Mouse (Mus musculus): ENCODE data around the gene Zscan10. TPM values are rescaled to one million over a fixed set of nuclear protein-coding genes. Genes with fewer than 3 reads are reported as not detected.

Gene Zscan10
- polyA plus RNA-seq, 1 experiment from 2014 or later, result not detected

DNA sequence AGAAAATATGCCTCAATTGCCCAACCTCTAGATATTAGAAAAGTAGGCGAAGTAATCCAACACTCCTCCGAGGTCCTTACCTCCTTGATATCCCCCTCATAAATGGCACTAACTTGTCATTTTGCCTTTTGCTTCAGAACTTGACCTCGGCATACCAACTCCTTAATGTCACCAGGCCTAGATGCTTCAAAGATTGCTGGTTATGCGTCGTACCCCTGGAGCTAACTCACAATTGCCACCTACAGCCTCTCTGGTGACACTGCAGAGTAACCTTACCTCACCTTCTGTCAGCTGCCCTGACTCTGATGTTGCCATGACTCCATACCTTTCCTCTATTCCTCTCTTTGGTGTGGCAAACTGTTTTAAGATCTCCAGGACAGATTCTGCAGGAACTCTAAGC, 33.9 kb upstream of the Zscan10 start:
- Histone ChIP-seq H3K36me3 (ENCODE audit: poor library complexity, severe bottlenecking) (no peaks in the 10 kb centered on the region), H3K4me1 (peaks cover 20% of the 10 kb centered on the region), H3K27me3 (no peaks in the 10 kb centered on the region), H3K4me2 (no peak overlapping the region), H3K4me3 (no peak overlapping the region), H3K9ac (no peak overlapping the region), H3K9me3 (replicated peaks) (no peaks in the 10 kb centered on the region), H3K27ac (no peak overlapping the region)
- WGBS, result 62% methylated on average over 5 of the region's 5 CpGs
- ATAC-seq, result no peak

DNA sequence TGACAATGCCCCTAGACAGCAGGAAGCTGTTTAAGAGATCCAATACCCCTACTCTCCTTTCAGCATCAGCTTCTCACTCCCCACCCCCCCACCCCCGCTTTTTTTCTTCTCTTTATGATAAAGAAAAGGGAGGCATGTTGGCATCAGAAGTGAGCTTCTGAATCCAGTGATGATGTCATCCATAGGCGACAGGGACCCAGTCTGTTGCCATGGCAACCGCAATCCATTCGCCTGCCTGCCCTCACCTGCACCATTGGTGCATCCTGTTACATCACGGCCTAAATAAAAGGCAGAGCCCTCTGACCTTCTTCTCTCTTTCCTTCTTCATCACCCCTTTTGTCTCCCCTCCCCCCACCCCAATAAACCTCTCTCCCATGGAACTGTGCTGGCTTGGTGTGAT, 32.3 kb upstream of the Zscan10 start:
- no peak overlapping the region for H3K27ac ChIP-seq
- H3K4me1 ChIP-seq, result peaks cover 10% of the 10 kb centered on the region
- H3K36me3 ChIP-seq (ENCODE audit: poor library complexity, severe bottlenecking), result peaks cover 13% of the 10 kb centered on the region; the same call in 1 of the 2 replicates
- no peak overlapping the region for H3K4me3 ChIP-seq
- no peak overlapping the region for H3K4me2 ChIP-seq
- H3K9me3 ChIP-seq (replicated peaks), result no peaks in the 10 kb centered on the region
- 35% methylated on average over 5 of the region's 5 CpGs for WGBS
- H3K27me3 ChIP-seq, result no peaks in the 10 kb centered on the region
- no peak for ATAC-seq
- no peak overlapping the region for H3K9ac ChIP-seq

DNA sequence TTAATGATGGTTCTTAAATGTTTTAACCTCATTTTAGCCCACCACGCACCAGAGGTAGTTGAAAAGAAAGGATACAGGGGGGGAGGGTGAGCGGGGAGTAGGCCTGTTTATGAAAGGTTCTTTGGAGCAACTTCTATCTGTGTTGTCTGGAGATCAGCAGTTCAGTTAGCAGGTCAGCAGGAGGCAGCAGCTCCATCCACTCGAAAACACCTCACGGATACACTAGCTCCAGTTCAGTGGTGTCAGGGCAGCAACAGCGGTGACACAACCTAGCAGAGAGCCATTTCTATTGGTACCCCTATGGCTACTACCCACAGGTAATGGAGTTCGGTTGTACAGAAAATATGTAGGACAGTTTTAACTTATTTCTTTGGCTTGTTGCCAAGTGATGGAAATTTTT, 30.6 kb upstream of the Zscan10 start:
- H3K9me3 ChIP-seq (replicated peaks), result no peaks in the 10 kb centered on the region
- peak; percentile 43 for ATAC-seq
- no peak overlapping the region for H3K9ac ChIP-seq
- WGBS, result 44% methylated on average over 6 of the region's 6 CpGs
- H3K4me1 ChIP-seq, result peaks cover 4% of the 10 kb centered on the region
- H3K27me3 ChIP-seq, result no peaks in the 10 kb centered on the region
- peaks cover 29% of the 10 kb centered on the region for H3K36me3 ChIP-seq (ENCODE audit: poor library complexity, severe bottlenecking)
- no peak overlapping the region for H3K4me3 ChIP-seq
- no peak overlapping the region for H3K4me2 ChIP-seq
- H3K27ac ChIP-seq, result no peak overlapping the region

DNA sequence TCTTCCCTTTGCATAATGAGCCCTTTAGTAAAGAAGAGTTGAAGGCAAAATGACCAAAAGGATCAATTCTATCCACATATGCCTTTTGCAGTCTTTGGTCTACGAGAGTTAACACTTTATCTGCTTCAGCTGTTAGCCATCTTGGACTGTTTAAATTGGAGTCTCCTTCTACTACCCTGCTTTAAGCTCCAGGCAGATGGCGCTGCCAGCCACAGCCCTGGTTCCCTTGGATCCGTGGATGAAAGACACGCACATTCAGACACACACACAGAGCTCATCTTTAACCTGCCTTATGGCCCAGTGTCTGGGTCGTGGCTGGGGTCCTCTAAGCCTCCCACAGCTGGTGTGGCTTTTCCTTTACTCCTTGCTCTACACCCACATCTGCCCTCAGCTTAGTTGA, 29.6 kb upstream of the Zscan10 start:
- H3K4me3 ChIP-seq, result no peak overlapping the region
- no peak overlapping the region for H3K9ac ChIP-seq
- 28% methylated on average over 5 of the region's 5 CpGs for WGBS
- no peak overlapping the region for H3K27ac ChIP-seq
- peaks cover 39% of the 10 kb centered on the region for H3K36me3 ChIP-seq (ENCODE audit: poor library complexity, severe bottlenecking)
- no peaks in the 10 kb centered on the region for H3K4me1 ChIP-seq
- H3K4me2 ChIP-seq, result no peak overlapping the region
- no peaks in the 10 kb centered on the region for H3K9me3 ChIP-seq (replicated peaks)
- no peak for ATAC-seq
- H3K27me3 ChIP-seq, result no peaks in the 10 kb centered on the region

DNA sequence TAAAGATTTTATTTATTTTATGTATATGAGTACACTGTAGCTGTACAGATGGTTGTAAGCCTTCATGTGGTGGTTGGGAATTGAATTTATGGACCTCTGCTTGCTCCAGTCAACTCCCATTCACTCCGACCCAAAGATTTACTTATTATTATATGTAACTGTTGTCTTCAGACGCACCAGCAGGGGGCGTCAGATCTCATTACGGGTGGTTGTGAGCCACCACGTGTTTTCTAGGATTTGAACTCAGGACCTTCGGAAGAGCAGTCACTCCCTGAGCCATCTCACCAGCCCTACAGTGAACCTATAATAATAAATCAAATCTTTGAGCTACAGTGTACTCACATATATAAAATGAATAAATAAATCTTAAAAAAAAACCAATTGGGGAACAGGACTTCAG, 28.6 kb upstream of the Zscan10 start:
- Histone ChIP-seq H3K4me2 (no peak overlapping the region), H3K27me3 (no peaks in the 10 kb centered on the region), H3K9me3 (replicated peaks) (no peaks in the 10 kb centered on the region), H3K36me3 (ENCODE audit: poor library complexity, severe bottlenecking) (peaks cover 49% of the 10 kb centered on the region), H3K27ac (no peak overlapping the region), H3K4me3 (no peak overlapping the region), H3K4me1 (no peaks in the 10 kb centered on the region), H3K9ac (no peak overlapping the region)
- 79% methylated on average over 6 of the region's 6 CpGs for WGBS
- ATAC-seq, result no peak

DNA sequence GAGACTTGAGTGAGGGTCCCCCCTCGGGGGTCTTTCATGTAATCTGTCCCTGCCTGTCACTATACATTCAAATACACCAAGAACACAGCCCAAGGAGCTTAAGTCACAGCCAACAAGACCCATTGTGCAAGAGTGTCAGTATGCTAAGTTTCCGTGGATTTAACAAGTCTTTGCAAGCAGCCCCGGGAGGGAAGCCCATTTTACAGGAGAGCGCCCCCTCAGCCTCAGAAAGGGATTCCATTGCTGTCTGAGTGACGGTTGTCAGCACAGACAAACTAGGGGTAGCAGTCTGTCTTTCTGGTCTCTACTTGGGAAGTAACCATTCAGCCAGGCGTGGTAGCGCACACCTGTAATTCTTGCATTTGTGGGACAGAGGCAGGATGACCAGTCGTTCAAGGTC, 26.5 kb upstream of the Zscan10 start:
- no peak for ATAC-seq
- H3K9me3 ChIP-seq (replicated peaks), result no peaks in the 10 kb centered on the region
- H3K9ac ChIP-seq, result no peak overlapping the region
- peaks cover 67% of the 10 kb centered on the region for H3K36me3 ChIP-seq (ENCODE audit: poor library complexity, severe bottlenecking)
- no peak overlapping the region for H3K27ac ChIP-seq
- H3K27me3 ChIP-seq, result no peaks in the 10 kb centered on the region
- H3K4me2 ChIP-seq, result no peak overlapping the region
- 94% methylated on average over 8 of the region's 8 CpGs for WGBS
- H3K4me1 ChIP-seq, result no peaks in the 10 kb centered on the region
- no peak overlapping the region for H3K4me3 ChIP-seq

DNA sequence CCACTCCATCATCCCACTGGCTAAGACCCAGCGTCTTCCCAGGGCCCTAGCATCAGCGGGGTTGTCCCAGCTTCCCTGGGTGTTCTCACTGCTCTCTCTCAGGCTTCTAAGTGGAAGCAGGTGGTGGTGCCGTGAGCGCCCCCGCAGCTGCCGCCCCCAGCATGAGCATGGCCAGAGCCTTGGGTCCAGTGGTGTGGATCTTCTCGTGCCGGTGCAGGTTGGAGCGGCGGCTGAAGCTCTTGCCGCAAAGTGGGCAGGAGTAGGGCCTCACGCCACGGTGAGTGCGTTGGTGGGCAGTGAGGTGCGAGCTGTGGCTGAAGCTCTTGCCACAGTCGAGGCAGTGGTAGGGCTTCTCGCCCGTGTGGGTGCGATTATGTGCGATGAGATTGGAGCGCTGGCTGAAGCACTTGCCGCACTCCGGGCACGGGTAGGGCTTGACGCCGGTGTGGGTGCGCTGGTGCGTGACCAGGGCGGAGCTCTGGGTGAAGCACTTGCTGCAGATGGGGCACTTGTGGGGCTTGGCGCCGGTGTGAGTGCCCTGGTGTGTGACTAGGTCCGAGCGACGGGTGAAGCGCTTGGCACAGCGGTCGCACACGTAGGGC, 24.6 kb upstream of the Zscan10 start:
- H3K4me3 ChIP-seq, result no peak overlapping the region
- H3K9ac ChIP-seq, result no peak overlapping the region
- H3K4me1 ChIP-seq, result no peaks in the 10 kb centered on the region
- peaks cover 86% of the 10 kb centered on the region for H3K36me3 ChIP-seq (ENCODE audit: poor library complexity, severe bottlenecking)
- H3K9me3 ChIP-seq (replicated peaks), result no peaks in the 10 kb centered on the region
- H3K27me3 ChIP-seq, result no peaks in the 10 kb centered on the region
- 95% methylated on average over 38 of the region's 38 CpGs for WGBS
- ATAC-seq, result no peak
- H3K4me2 ChIP-seq, result no peak overlapping the region
- no peak overlapping the region for H3K27ac ChIP-seq

DNA sequence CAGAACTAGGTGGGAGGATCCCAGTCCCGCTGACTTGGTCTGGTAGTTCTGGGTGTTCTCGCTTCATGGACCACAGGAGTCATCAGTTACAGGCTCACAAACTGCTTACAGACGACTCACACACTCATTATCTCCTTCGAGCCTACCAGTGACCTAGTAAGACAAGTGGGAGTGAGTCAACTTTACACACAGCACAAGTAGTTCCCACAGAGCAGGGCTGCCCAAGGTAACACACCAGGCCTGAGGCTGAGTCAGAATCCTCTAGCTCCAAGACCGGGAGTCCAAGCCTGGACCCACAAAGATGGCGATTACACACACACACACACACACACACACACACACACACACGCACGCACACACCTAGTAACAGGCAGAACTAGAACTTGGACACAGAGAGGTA, 15.9 kb upstream of the Zscan10 start:
- Histone ChIP-seq H3K27ac (no peak overlapping the region), H3K4me3 (peak overlapping the region; percentile 74), H3K27me3 (no peaks in the 10 kb centered on the region), H3K4me2 (peak overlapping the region; percentile 91), H3K36me3 (ENCODE audit: poor library complexity, severe bottlenecking) (peaks cover 26% of the 10 kb centered on the region), H3K9ac (peak overlapping the region; percentile 86), H3K9me3 (replicated peaks) (no peaks in the 10 kb centered on the region), H3K4me1 (peaks cover 26% of the 10 kb centered on the region)
- ATAC-seq, result no peak
- WGBS, result 89% methylated on average over 8 of the region's 8 CpGs

DNA sequence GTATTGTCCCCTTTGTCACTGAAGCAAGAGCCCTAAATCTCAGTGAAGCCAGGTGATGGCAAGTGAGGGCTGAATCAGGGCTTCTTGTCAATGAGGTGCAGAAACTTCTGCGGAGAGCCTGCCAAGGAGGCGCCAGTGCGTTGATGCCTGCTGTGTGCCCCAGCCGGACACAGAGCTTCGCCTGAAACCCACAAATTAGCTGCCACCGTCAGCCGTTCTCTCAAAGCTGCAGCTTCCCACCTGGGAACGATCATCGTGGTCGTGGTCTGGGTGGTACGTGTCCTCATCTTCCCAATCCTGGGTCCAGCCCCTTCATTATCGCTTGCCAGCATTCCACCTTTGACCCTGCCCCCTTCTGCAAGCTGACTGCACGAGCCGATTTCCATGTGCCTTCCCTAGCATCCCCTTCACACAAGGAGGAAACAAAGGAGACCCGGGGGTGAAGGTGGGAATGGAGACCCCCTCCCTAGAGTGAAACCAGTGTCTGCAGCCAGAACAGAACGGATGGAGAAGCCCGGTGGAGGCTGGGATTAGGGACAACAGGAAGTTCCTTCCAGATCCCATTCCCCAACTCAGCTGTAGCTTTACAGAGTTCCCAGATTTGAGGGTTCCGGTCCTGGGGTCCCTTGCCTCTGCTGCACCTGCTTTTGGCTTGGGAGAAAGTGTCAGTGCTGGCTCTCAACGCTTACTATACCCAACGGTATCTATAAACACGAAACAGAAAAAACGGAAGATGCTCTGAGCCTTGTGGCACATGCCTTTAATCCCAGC, 14.8 kb upstream of the Zscan10 start:
- H3K4me1 ChIP-seq, result peaks cover 26% of the 10 kb centered on the region
- peaks cover 15% of the 10 kb centered on the region for H3K36me3 ChIP-seq (ENCODE audit: poor library complexity, severe bottlenecking)
- peak overlapping the region; percentile 86 for H3K9ac ChIP-seq
- WGBS, result under 1% methylated on average over 22 of the region's 22 CpGs
- no peaks in the 10 kb centered on the region for H3K9me3 ChIP-seq (replicated peaks)
- peak overlapping the region; percentile 91 for H3K4me2 ChIP-seq
- peak; percentile 96 for ATAC-seq
- peak overlapping the region; percentile 54 for H3K27ac ChIP-seq
- no peaks in the 10 kb centered on the region for H3K27me3 ChIP-seq
- peak overlapping the region; percentile 74 for H3K4me3 ChIP-seq

DNA sequence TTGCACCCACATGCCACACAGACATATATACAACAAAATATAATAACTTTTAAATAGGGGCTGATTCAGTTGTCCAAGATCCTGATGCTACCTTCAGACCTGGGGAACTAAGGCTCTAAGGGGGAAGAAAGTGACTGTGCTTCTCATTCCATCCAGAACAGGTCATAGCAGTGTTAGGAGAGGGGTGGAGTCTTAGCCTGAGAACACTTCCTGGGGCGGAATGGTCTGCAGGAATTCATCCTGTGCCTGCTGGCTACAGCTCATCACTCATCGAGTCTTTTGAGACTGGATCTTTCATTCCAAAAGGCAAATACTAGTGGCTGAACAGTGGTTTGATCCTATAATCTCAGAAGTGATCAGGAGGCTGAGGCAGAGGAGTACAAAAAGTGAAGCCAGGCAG, 13.4 kb upstream of the Zscan10 start:
- no peaks in the 10 kb centered on the region for H3K9me3 ChIP-seq (replicated peaks)
- no peak for ATAC-seq

DNA sequence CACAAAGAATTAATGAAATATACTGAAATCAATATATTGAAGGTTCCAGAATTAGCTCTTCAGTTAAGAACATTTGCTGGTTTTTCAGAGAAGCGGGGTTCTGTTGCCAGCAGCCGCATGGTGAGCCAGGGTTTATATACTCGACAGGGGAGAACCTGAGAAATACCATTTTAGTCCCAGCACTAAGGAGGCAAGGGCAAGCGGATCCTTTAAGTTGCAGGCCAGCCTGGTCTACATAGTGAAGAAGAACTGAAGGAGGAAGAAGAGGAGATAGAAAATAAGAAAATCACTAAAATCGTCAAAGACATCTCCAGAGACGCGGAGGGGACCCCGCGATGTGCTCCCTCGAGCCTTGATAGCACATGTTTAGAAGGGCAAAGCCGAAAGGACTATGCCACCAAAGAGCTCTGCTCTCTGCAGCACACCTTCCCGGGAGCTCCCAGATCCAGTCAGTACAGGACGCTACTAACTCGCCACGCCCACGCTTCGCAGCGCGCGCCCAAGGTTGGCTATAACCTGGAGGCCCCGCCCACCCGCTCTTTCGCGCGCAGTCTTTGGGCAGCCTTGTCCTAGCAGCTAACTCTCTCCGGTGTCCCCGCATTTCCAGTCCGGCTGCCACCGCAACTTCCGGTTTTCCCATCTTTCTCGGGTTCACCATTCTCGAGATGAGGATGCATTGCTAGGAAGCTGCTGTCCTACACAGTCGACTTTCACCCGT, 8.3 kb upstream of the Zscan10 start:
- Histone ChIP-seq H3K4me3 (peak overlapping the region; percentile 50), H3K9ac (peak overlapping the region; percentile 75), H3K4me2 (peak overlapping the region; percentile 73), H3K36me3 (ENCODE audit: poor library complexity, severe bottlenecking) (no peaks in the 10 kb centered on the region), H3K27me3 (no peaks in the 10 kb centered on the region), H3K27ac (peak overlapping the region; percentile 77), H3K4me1 (peaks cover 7% of the 10 kb centered on the region), H3K9me3 (replicated peaks) (no peaks in the 10 kb centered on the region)
- ATAC-seq, result peak; percentile 100
- 8% methylated on average over 34 of the region's 34 CpGs for WGBS

More for the DNA sequence above, 13.4 kb upstream of the Zscan10 start:
- Histone ChIP-seq H3K9ac (no peak overlapping the region), H3K36me3 (ENCODE audit: poor library complexity, severe bottlenecking) (peaks cover 7% of the 10 kb centered on the region; the same call in 1 of the 2 replicates), H3K27ac (no peak overlapping the region), H3K4me2 (no peak overlapping the region), H3K4me3 (no peak overlapping the region), H3K4me1 (peaks cover 26% of the 10 kb centered on the region), H3K27me3 (no peaks in the 10 kb centered on the region)
- WGBS, result 71% methylated on average over 2 of the region's 2 CpGs

DNA sequence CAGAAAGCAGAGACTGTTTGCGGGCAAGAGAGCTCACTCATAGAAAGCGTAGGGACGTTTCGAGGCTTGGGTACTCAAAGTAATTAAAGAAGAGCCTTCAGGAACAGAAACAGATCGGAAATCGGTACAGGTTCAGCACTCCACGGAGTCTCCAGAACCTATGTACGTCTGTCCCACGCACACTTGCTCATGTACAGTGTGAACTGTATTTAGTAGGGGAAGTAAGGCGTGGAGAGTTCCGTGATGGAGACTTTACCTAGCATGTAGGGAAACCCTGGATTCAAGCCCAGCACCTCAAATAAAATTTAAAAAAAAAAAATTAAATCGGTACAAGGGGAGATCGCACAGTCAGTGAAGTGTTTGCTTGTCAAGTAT, 7.7 kb upstream of the Zscan10 start:
- H3K36me3 ChIP-seq (ENCODE audit: poor library complexity, severe bottlenecking), result no peaks in the 10 kb centered on the region

More for the DNA sequence above, 7.7 kb upstream of the Zscan10 start:
- peak; percentile 77 for ATAC-seq
- Histone ChIP-seq H3K27me3 (no peaks in the 10 kb centered on the region), H3K9ac (peak overlapping the region; percentile 75), H3K4me2 (peak overlapping the region; percentile 73), H3K27ac (peak overlapping the region; percentile 77), H3K4me1 (peaks cover 7% of the 10 kb centered on the region), H3K4me3 (peak overlapping the region; percentile 50), H3K9me3 (replicated peaks) (no peaks in the 10 kb centered on the region)
- 14% methylated on average over 13 of the region's 13 CpGs for WGBS
